Mouse (Mus musculus) ES-Bruce4 (cell line): ENCODE results near the gene Kpna1. TPM values are rescaled to one million over a fixed set of nuclear protein-coding genes. Genes with fewer than 3 reads are reported as not detected.
"Not testable (repeated sequence)": the region's sequence is repeated elsewhere in the genome, so short reads cannot be mapped to it uniquely, and the experiment has no call there.

ENCODE experiments used
- H3K27ac ChIP-seq: 2 replicates; pipeline ENCODE4 v1.5.1; 2012; ENCODE audit warnings: low read length, inconsistent platforms; ENCODE audit not compliant: insufficient read depth
- H3K27me3 ChIP-seq: 2 replicates; pipeline ENCODE4 v1.6.1; 2012; ENCODE audit warnings: mild to moderate bottlenecking, low read length, inconsistent platforms; ENCODE audit not compliant: control insufficient read depth, poor library complexity, insufficient read depth, severe bottlenecking
- H3K36me3 ChIP-seq: 2 replicates; pipeline ENCODE4 v1.6.1; 2012; ENCODE audit warnings: inconsistent platforms, mild to moderate bottlenecking, low read length, moderate library complexity; ENCODE audit not compliant: control insufficient read depth, poor library complexity, insufficient read depth, severe bottlenecking
- H3K4me1 ChIP-seq: one replicate; pipeline ENCODE4 v1.8.1; 2011; ENCODE audit warnings: low read length; ENCODE audit not compliant: control insufficient read depth, insufficient read depth
- H3K4me3 ChIP-seq: 2 replicates; pipeline ENCODE4 v1.5.1; 2011; ENCODE audit warnings: low read depth, mild to moderate bottlenecking, low read length
- H3K9ac ChIP-seq: 2 replicates; pipeline ENCODE4 v1.6.1; 2012; ENCODE audit warnings: low read depth, mild to moderate bottlenecking, inconsistent platforms; ENCODE audit not compliant: poor library complexity, severe bottlenecking
- H3K9me3 ChIP-seq: replicated peaks from 2 replicates; pipeline ENCODE4 v1.6.1; 2012; ENCODE audit warnings: mild to moderate bottlenecking, low read length, inconsistent platforms; ENCODE audit not compliant: control insufficient read depth, poor library complexity, insufficient read depth, severe bottlenecking
- CTCF ChIP-seq: IDR thresholded peaks from one replicate; pipeline ENCODE4 v1.8.1; 2011; ENCODE audit warnings: low read depth, low read length
- EP300 ChIP-seq: IDR thresholded peaks from 2 replicates; pipeline ENCODE4 v1.6.1; 2011; ENCODE audit warnings: low read depth, low read length; ENCODE audit not compliant: insufficient read depth
- POLR2A ChIP-seq: IDR thresholded peaks from one replicate; pipeline ENCODE4 v1.8.1; 2011; ENCODE audit warnings: low read length; ENCODE audit not compliant: insufficient read depth
- polyA plus RNA-seq: library from polyadenylated mRNA; stranded (reverse); fragments of >200 nt; gene quantifications from 2 replicates; pipeline ENCODE4 v1.2.4, GENCODE M21; 2011; ENCODE audit warnings: low read depth; ENCODE audit not compliant: missing spikeins, insufficient read depth, insufficient read length

Gene Kpna1
- polyA plus RNA-seq, 1 experiment, result 103 TPM

DNA sequence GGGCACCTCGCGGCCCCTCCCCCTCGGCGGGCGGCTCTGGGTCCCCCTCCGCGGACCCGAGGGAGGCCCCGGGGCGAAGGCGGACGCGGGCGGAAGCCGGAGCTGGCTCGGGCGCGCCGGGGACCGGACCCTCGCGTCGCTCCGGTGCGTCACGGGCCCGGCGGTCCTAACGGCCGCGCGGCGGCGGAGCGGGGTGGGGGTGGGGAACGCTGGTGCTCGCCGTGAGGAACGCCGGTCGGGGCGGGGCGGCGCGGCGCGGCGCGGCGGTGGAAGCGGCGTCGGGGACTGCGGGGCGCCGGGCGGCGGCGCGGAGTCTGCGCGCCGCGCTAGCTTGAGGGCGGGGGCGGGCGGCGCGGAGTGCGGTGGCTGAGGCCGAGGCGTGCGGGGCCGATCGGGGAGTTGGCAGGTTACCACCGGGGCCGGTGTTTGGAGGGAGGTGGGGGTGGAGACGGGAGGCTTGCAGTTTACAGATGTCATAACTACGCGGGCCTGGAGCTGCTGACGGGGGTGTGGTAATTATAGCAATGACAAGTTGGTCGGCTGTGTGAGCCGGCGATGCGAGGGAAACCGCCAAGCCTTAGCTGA is 5.1 kb downstream of the Kpna1 start:
- TF ChIP-seq POLR2A, result no peak
- TF ChIP-seq CTCF, result no peak
- no peak for TF ChIP-seq EP300

DNA sequence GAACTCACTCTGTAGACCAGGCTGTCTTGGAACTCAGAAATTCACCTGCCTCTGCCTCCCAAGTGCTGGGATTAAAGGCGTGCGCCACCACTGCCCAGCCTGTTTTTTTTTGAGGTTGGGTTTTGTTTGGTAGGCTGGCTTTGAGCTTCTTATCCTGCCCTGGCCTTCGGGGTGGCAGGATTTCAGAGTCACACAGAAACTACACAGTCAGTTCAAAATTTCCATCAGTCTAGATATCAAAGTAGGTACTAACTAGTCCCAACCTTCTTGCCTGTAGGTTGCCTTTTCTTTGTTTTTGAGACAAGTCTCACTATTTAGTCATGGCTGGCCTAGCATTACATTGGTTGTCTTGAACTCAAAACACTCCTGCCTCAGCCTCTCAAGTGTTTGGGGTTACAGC is 5.9 kb downstream of the Kpna1 start:
- H3K27me3 ChIP-seq, result no peaks in the 10 kb centered on the region
- no peak overlapping the region for H3K27ac ChIP-seq
- TF ChIP-seq CTCF, result no peak
- no peak for TF ChIP-seq EP300
- peak overlapping the region; percentile 97 for H3K9ac ChIP-seq
- H3K36me3 ChIP-seq, result no peaks in the 10 kb centered on the region
- peak overlapping the region; percentile 40 for H3K4me3 ChIP-seq
- H3K9me3 ChIP-seq, result no peaks in the 10 kb centered on the region
- peaks cover 2% of the 10 kb centered on the region for H3K4me1 ChIP-seq

More for the DNA sequence above, 5.1 kb downstream of the Kpna1 start:
- H3K27ac ChIP-seq, result peak overlapping the region; percentile 85
- peak overlapping the region; percentile 97 for H3K9ac ChIP-seq
- H3K4me3 ChIP-seq, result peak overlapping the region; percentile 75
- no peaks in the 10 kb centered on the region for H3K27me3 ChIP-seq
- no peaks in the 10 kb centered on the region for H3K9me3 ChIP-seq
- no peaks in the 10 kb centered on the region for H3K36me3 ChIP-seq
- peaks cover 2% of the 10 kb centered on the region for H3K4me1 ChIP-seq

DNA sequence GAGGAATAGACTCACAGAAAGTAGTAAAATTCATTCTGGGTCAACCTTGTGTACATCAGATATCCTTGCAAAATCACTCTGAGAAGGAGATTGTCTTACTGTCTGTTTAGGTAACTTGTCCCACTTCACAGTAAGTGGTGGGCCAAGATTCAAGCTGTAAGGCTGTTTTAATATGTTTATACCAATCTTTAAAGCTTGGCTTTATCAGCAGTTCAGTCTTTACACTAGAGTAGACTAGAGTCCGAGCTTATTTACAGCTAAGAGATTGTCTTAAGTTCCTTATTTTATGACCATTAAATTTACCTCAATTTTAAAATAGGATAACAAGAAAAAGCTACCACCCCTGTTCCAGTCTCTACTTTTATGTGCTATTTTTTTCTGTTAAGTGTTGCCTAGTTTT is 9.4 kb downstream of the Kpna1 start:
- Histone ChIP-seq H3K9me3 (no peaks in the 10 kb centered on the region), H3K4me3 (no peak overlapping the region), H3K9ac (no peak overlapping the region)

DNA sequence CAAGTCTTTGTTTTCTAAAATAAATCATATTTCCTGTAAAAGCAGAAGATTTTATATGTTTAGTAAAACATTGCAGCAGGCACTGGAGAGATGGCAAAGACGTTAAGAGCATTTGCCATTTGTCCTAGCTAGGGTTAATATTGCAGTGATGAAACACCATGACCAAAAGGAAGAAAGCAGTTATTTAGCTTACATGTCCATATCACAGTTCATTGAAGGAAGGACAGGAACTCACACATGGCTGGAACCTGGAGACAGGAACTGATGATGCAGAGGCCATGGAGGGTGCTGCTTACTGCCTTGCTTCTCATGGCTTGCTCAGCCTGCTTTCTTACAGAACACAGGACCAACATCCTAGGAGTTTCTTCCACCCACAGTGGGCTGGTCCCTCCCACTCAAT is 13.8 kb downstream of the Kpna1 start:
- H3K36me3 ChIP-seq, result no peaks in the 10 kb centered on the region; the same call in 1 of the 2 replicates
- no peak overlapping the region for H3K9ac ChIP-seq
- H3K27me3 ChIP-seq, result no peaks in the 10 kb centered on the region
- no peak for TF ChIP-seq EP300
- no peak for TF ChIP-seq POLR2A
- TF ChIP-seq CTCF, result no peak
- H3K27ac ChIP-seq, result no peak overlapping the region
- no peaks in the 10 kb centered on the region for H3K9me3 ChIP-seq
- no peak overlapping the region for H3K4me3 ChIP-seq
- peaks cover 2% of the 10 kb centered on the region for H3K4me1 ChIP-seq

More for the DNA sequence above, 9.4 kb downstream of the Kpna1 start:
- Histone ChIP-seq H3K27me3 (no peaks in the 10 kb centered on the region), H3K4me1 (peaks cover 2% of the 10 kb centered on the region), H3K27ac (no peak overlapping the region), H3K36me3 (no peaks in the 10 kb centered on the region)
- TF ChIP-seq POLR2A, result no peak
- no peak for TF ChIP-seq EP300
- no peak for TF ChIP-seq CTCF

DNA sequence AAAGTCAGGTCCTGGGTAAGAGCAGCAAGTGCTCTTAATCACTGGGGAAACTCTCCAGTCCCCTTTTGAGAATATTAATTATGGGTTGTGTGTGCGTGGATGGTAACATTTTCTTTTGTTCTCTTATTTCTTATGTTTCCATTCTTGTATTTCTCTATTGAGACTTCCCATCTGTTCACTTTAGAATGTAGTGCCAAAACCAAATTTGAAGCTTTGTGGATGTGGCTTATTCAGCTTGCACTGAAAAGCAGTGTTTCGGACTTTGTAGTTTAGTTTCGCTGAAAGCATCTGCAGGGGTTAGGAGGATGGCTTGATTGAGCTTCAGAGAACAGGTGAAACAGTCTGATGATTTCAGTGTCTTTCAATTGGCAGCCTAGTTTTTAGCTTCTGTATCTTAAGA is 14.8 kb downstream of the Kpna1 start:
- Histone ChIP-seq H3K9ac (no peak overlapping the region), H3K4me3 (no peak overlapping the region), H3K27me3 (no peaks in the 10 kb centered on the region), H3K36me3 (no peaks in the 10 kb centered on the region; the same call in 1 of the 2 replicates), H3K9me3 (no peaks in the 10 kb centered on the region), H3K4me1 (peaks cover 2% of the 10 kb centered on the region), H3K27ac (no peak overlapping the region)
- no peak for TF ChIP-seq EP300
- TF ChIP-seq CTCF, result no peak

DNA sequence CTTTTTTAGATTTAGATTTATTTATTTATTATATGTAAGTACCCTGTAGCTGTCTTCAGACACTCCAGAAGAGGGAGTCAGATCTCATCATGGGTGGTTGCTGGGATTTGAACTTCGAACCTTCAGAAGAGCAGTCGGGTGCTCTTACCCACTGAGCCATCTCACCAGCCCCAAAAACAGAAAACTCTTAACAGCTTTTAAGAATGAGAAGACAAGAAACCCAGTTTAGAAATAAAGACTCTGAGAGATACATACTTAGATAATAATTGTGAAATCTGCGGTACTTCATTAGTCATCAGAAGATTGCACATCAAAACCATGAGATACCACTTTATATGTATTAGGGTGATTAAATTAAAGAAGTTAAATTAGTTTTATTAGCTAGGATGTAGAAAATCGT is 20.3 kb downstream of the Kpna1 start:
- H3K9me3 ChIP-seq, result not testable (repeated sequence)

More for the DNA sequence above, 20.3 kb downstream of the Kpna1 start:
- H3K4me1 ChIP-seq, H3K27ac ChIP-seq, H3K27me3 ChIP-seq, H3K9ac ChIP-seq, H3K4me3 ChIP-seq: not testable (repeated sequence)
- peaks cover 16% of the 10 kb centered on the region for H3K36me3 ChIP-seq
